Mouse (Mus musculus) central nervous system, embryonic 11.5 days (tissue): ENCODE measurements around the gene B130006D01Rik. TPM values are rescaled to one million over a fixed set of nuclear protein-coding genes. Genes with fewer than 3 reads are reported as not detected.

Experiments used
- polyA plus RNA-seq: library from polyadenylated mRNA; depleted of rRNA; stranded (reverse); fragments of >200 nt; gene quantifications from 2 replicates; pipeline ENCODE4 v1.2.3, GENCODE M21; 2012; rRNA removed

B130006D01Rik gene
- polyA plus RNA-seq = 0.13 and 0.40 TPM in 2 replicates

GRCm38 (mm10) chr11:95723287-95723686 is at the start of gene B130006D01Rik:
B130006D01Rik (plus strand) TSS chr11:95723587.

GRCm38 (mm10) chr11:95712563-95713224 is 10.7 kb upstream of the B130006D01Rik start, which contains the start of gene Zfp652:
Zfp652 (plus strand) TSS chr11:95712673.

Other genes with a start within 250 kb of the B130006D01Rik start
- gene Nxph3, start 209.0 kb upstream of the B130006D01Rik start, polyA plus RNA-seq = 1.2 and 1.8 TPM in 2 replicates
- gene Ngfr, start 135.9 kb upstream of the B130006D01Rik start, polyA plus RNA-seq = 19.6 and 39.3 TPM in 2 replicates
- 233 and 392 TPM in 2 replicates for gene Phb, start 56.6 kb upstream of the B130006D01Rik start, polyA plus RNA-seq
- gene Zfp652, start 10.9 kb upstream of the B130006D01Rik start, polyA plus RNA-seq = 24.6 and 25.5 TPM in 2 replicates
- 0.46 and 1.6 TPM in 2 replicates for gene Phospho1, start 100.9 kb downstream of the B130006D01Rik start, polyA plus RNA-seq
- gene Gngt2, start 113.6 kb downstream of the B130006D01Rik start, polyA plus RNA-seq = 7.3 and 8.3 TPM in 2 replicates
- gene Abi3, start 118.9 kb downstream of the B130006D01Rik start, polyA plus RNA-seq = 3.1 and 4.8 TPM in 2 replicates
- gene B4galnt2, start 191.3 kb downstream of the B130006D01Rik start, polyA plus RNA-seq = 0.11 TPM in 1 of 2 replicates, not detected in the other